Mouse (Mus musculus) embryonic fibroblast, embryonic 13.5 days (primary cell): ENCODE results near the gene Bysl.

Experiments used
- CTCF ChIP-seq: IDR thresholded peaks from 2 replicates; pipeline ENCODE4 v1.5.1; 2011; ENCODE audit warnings: mild to moderate bottlenecking, control low read depth, low read length, moderate library complexity, borderline replicate concordance; ENCODE audit not compliant: insufficient read depth
- POLR2A ChIP-seq: IDR thresholded peaks from 2 replicates; pipeline ENCODE4 v1.6.1; 2011; ENCODE audit warnings: low read depth, mild to moderate bottlenecking, control low read depth, low read length, moderate library complexity

GRCm38 (mm10) chr17:47629717-47630677 is 18.7 kb upstream of the Bysl start:
- TF ChIP-seq POLR2A (peak; percentile 50), CTCF (no peak)
